ENCODE assay signal across 28 mouse cellular contexts in the genomic region with DNA sequence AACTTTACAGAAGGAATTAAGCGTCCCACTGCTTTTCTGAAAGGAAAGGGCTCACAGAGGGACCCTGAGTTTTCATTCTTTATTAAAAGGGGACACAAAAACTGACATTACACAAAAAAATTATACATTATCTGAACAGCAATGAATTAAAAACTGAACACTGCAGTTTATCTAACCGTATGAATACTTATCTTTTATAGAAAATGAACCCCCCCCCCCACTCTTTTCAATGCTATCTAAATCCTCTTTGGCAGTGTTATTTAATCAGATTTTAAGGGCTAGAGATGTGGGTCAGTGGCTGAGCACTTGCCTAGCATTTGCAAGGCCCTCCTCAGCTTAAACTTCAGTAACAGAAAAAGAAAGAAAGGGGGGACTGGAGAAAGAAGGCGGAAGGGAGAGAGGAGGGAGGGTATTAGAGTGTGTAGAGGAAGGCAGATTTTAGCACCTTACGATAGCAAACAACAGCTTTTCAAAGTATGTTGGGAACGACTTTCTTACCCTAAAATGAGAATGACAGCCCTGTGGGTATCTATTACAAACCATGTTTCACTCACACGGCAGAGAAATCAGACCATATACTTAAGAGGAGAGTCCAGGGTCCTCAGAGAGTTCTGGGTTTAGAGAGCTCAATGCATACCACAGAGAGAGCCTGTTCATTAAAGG.
DNase-seq lines count a peak whose midpoint lies in the region; ATAC-seq and TF ChIP-seq lines count a peak whose summit lies in the region.
"Had no signal": no experiment of that assay in that cellular context is flagged by ENCODE, and none has a peak within 500 bp of the region (broad histone marks: within the 10 kb centered on the region; RNA-seq: fewer than 3 reads in every experiment).

No protein-coding gene starts in this region.

- no peak for TF ChIP-seq EP300 in heart, adult 2 months (IDR thresholded peaks at IDR 0.05; ENCODE audit: insufficient read depth, low read depth, low read length)
- no peak for TF ChIP-seq EP300 in liver, postnatal 0 days (IDR thresholded peaks at IDR 0.05; ENCODE audit: low read depth)

- peaks cover 8% of the 10 kb centered on the region for H3K79me2 ChIP-seq in heart, adult 2 months (replicated peaks; ENCODE audit: control insufficient read depth, insufficient read depth, low read length)

- TF ChIP-seq POLR2A in heart, adult 2 months (IDR thresholded peaks at IDR 0.05; ENCODE audit: insufficient read depth, low read depth, low read length): no peak

- H3K27ac ChIP-seq in heart, adult 2 months: peak overlapping the region; percentile 40
- peak overlapping the region; percentile 78; the same call in 1 of the 2 replicates for H3K27ac ChIP-seq in liver, embryonic 11.5 days (ENCODE audit: low read depth, low read length)
- peak overlapping the region; percentile 87 for H3K27ac ChIP-seq in liver, embryonic 12.5 days
- 0 out of 2 replicates have a peak overlapping the region, but pooled peaks have one; percentile 63 for H3K27ac ChIP-seq in liver, postnatal 0 days (ENCODE audit: low read depth)
- no peak overlapping the region for H3K27ac ChIP-seq in intestine, embryonic 16.5 days (ENCODE audit: low read length)
- H3K27ac ChIP-seq: forebrain, embryonic 13.5 days; hindbrain, embryonic 14.5 days; layer of hippocampus, adult 2 months; lung, embryonic 15.5 days; midbrain, embryonic 10.5 days; midbrain, embryonic 15.5 days; neural tube, embryonic 15.5 days; stomach, postnatal 0 days had no signal

- no peak for TF ChIP-seq CTCF in heart, adult 2 months (IDR thresholded peaks at IDR 0.05)
- TF ChIP-seq CTCF in liver, postnatal 0 days (IDR thresholded peaks at IDR 0.05; ENCODE audit: low read depth): no peak

- H3K4me1 ChIP-seq in heart, adult 2 months (ENCODE audit: control insufficient read depth, insufficient read depth, low read length): peaks cover 17% of the 10 kb centered on the region
- peaks cover 36% of the 10 kb centered on the region for H3K4me1 ChIP-seq in liver, embryonic 11.5 days (replicated peaks; ENCODE audit: control insufficient read depth, insufficient read depth, low read length)
- peaks cover 71% of the 10 kb centered on the region for H3K4me1 ChIP-seq in liver, embryonic 12.5 days
- H3K4me1 ChIP-seq in liver, postnatal 0 days (ENCODE audit: insufficient read depth): peaks cover 36% of the 10 kb centered on the region
- peaks cover 9% of the 10 kb centered on the region; the same call in 1 of the 2 replicates for H3K4me1 ChIP-seq in intestine, embryonic 16.5 days (ENCODE audit: control insufficient read depth, insufficient read depth, low read length)
- H3K4me1 ChIP-seq: forebrain, embryonic 13.5 days; midbrain, embryonic 15.5 days had no signal

- WGBS in heart, adult 2 months: 73% methylated on average over 6 of the region's 6 CpGs
- 63% methylated on average over 6 of the region's 6 CpGs for WGBS in liver, embryonic 11.5 days
- WGBS in liver, embryonic 12.5 days (ENCODE audit: insufficient replicate concordance): 53% methylated on average over 6 of the region's 6 CpGs
- 68% methylated on average over 6 of the region's 6 CpGs for WGBS in liver, postnatal 0 days (ENCODE audit: insufficient replicate concordance)
- 81% methylated on average over 6 of the region's 6 CpGs for WGBS in intestine, embryonic 16.5 days

- no peaks in the 10 kb centered on the region for H3K27me3 ChIP-seq in heart, adult 2 months (ENCODE audit: control insufficient read depth, insufficient read depth, low read length)
- H3K27me3 ChIP-seq in liver, embryonic 11.5 days (replicated peaks; ENCODE audit: control insufficient read depth, insufficient read depth, low read length): no peaks in the 10 kb centered on the region
- no peaks in the 10 kb centered on the region for H3K27me3 ChIP-seq in liver, embryonic 12.5 days (replicated peaks)
- no peaks in the 10 kb centered on the region for H3K27me3 ChIP-seq in liver, postnatal 0 days (ENCODE audit: insufficient read depth, low read length)
- no peaks in the 10 kb centered on the region for H3K27me3 ChIP-seq in intestine, embryonic 16.5 days (replicated peaks; ENCODE audit: control insufficient read depth, insufficient read depth, low read length)
- H3K27me3 ChIP-seq: forebrain, embryonic 13.5 days; lung, embryonic 15.5 days; midbrain, embryonic 15.5 days; neural tube, embryonic 15.5 days had no signal

- no peak overlapping the region for H3K4me3 ChIP-seq in heart, adult 2 months
- H3K4me3 ChIP-seq in liver, embryonic 11.5 days (ENCODE audit: low read depth, low read length): no peak overlapping the region
- H3K4me3 ChIP-seq in liver, embryonic 12.5 days: no peak overlapping the region
- H3K4me3 ChIP-seq in liver, postnatal 0 days (ENCODE audit: low read depth, low read length): no peak overlapping the region
- H3K4me3 ChIP-seq in intestine, embryonic 16.5 days (ENCODE audit: low read length): no peak overlapping the region
- H3K4me3 ChIP-seq: forebrain, embryonic 13.5 days; layer of hippocampus, adult 2 months; lung, embryonic 15.5 days; midbrain, embryonic 10.5 days; midbrain, embryonic 15.5 days; neural tube, embryonic 15.5 days had no signal

- no peak for ATAC-seq in liver, embryonic 11.5 days (replicated peaks; ENCODE audit: low FRiP score)
- no peak for ATAC-seq in liver, embryonic 12.5 days
- ATAC-seq in liver, postnatal 0 days: no peak
- no peak for ATAC-seq in intestine, embryonic 16.5 days
- ATAC-seq: forebrain, embryonic 13.5 days; midbrain, embryonic 15.5 days had no signal

- H3K9ac ChIP-seq in heart, adult 2 months (ENCODE audit: low read depth, low read length): no peak overlapping the region
- H3K9ac ChIP-seq in liver, embryonic 11.5 days (ENCODE audit: low read depth, low read length): no peak overlapping the region
- peak overlapping the region; percentile 13; the same call in 1 of the 2 replicates for H3K9ac ChIP-seq in liver, embryonic 12.5 days
- no peak overlapping the region for H3K9ac ChIP-seq in liver, postnatal 0 days (replicated peaks)
- H3K9ac ChIP-seq in intestine, embryonic 16.5 days (ENCODE audit: low read depth, low read length): no peak overlapping the region
- H3K9ac ChIP-seq: forebrain, embryonic 13.5 days; hindbrain, embryonic 14.5 days; lung, embryonic 15.5 days; midbrain, embryonic 15.5 days; neural tube, embryonic 15.5 days had no signal

- no peak overlapping the region for H3K4me2 ChIP-seq in liver, embryonic 11.5 days
- peak overlapping the region; percentile 57; the same call in 1 of the 2 replicates for H3K4me2 ChIP-seq in liver, embryonic 12.5 days
- H3K4me2 ChIP-seq in liver, postnatal 0 days (ENCODE audit: low read depth, low read length): no peak overlapping the region
- no peak overlapping the region for H3K4me2 ChIP-seq in intestine, embryonic 16.5 days (ENCODE audit: low read depth, low read length)
- H3K4me2 ChIP-seq: forebrain, embryonic 13.5 days; heart, embryonic 11.5 days; hindbrain, embryonic 14.5 days; lung, embryonic 15.5 days; midbrain, embryonic 15.5 days; neural tube, embryonic 15.5 days had no signal

- peaks cover 13% of the 10 kb centered on the region for H3K36me3 ChIP-seq in heart, adult 2 months (ENCODE audit: control insufficient read depth, insufficient read depth, low read length)
- no peaks in the 10 kb centered on the region for H3K36me3 ChIP-seq in liver, embryonic 11.5 days (ENCODE audit: control insufficient read depth, insufficient read depth, low read length)
- peaks cover 17% of the 10 kb centered on the region for H3K36me3 ChIP-seq in liver, embryonic 12.5 days
- H3K36me3 ChIP-seq in liver, postnatal 0 days (replicated peaks; ENCODE audit: insufficient read depth, low read length): 0 out of 2 replicates have a peak, but pooled peaks cover 4% of the 10 kb centered on the region
- no peaks in the 10 kb centered on the region for H3K36me3 ChIP-seq in intestine, embryonic 16.5 days (ENCODE audit: control insufficient read depth, insufficient read depth, low read length)
- H3K36me3 ChIP-seq: lung, embryonic 15.5 days; midbrain, embryonic 10.5 days; midbrain, embryonic 15.5 days; neural tube, embryonic 15.5 days had no signal

- DNase-seq in heart, adult 2 months: no peak
- no peak for DNase-seq in heart, postnatal 36 days
- DNase-seq in liver, embryonic 11.5 days (ENCODE audit: low spot score): no peak
- no peak for DNase-seq in liver
- no peak for DNase-seq in liver, postnatal 0 days
- no peak for DNase-seq in cerebellum, adult 18-20 months
- DNase-seq: adrenal gland, postnatal 36 days; cerebellum, adult 8-10 months; cerebellum, postnatal 36 days; gastrocnemius, postnatal 36 days; kidney, adult 18-20 months; kidney, postnatal 36 days; layer of hippocampus, postnatal 36 days; left cerebral cortex, postnatal 4 days; right cerebral cortex, postnatal 4 days; thymus, adult 2 months; thymus, postnatal 36 days had no signal

- intact Hi-C loops in heart, adult 2 months (cut with DNase I): loop anchor here (5.0 kb wide), 1 partner anchor 39 kb away; no protein-coding TSS in a partner anchor
- intact Hi-C loops in heart, postnatal 36 days (cut with DNase I): no loop called here

- H3K9me3 ChIP-seq in liver, embryonic 11.5 days (ENCODE audit: control insufficient read depth, low read length): no peaks in the 10 kb centered on the region
- H3K9me3 ChIP-seq in liver, embryonic 12.5 days (replicated peaks): no peaks in the 10 kb centered on the region
- no peaks in the 10 kb centered on the region for H3K9me3 ChIP-seq in liver, postnatal 0 days (ENCODE audit: low read length)
- H3K9me3 ChIP-seq in intestine, embryonic 16.5 days (ENCODE audit: control insufficient read depth, low read length): no peaks in the 10 kb centered on the region
- H3K9me3 ChIP-seq: forebrain, embryonic 13.5 days; lung, embryonic 15.5 days; midbrain, embryonic 10.5 days; midbrain, embryonic 15.5 days; neural tube, embryonic 15.5 days had no signal
